Mouse (Mus musculus) cerebellum, postnatal 4 days (tissue): Measurements from ENCODE around the gene Gm7876.
"Not testable (repeated sequence)": the region's sequence is repeated elsewhere in the genome, so short reads cannot be mapped to it uniquely, and the experiment has no call there.

Experiments used
- DNase-seq, 2 experiments: peaks; one replicate each; pipeline ENCODE4 v3.0.0; 2022; ENCODE audit warnings: low spot score in 2 of 2, mixed read lengths in 1 of 2

The Gm7876 gene

DNA sequence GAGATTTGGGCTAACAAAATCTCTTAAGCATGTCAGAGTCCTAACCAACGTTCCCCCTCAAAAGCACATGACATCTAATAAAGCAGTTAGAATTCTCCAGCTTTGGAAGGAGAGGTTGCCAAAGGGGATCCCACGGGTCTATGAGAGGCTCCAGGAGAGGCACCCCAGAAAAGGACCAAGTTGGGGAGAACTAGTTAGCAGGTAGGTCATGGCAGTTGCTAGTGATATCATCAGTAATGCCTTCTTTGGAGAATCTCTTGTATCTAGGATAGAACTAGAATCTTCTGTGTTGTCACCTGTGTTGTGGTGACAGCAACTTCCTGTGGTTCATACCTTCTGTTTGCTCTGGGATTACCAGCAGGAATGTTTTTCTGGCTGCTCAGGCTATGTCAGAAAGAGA, at the start of gene Gm7876:
Gm7876 (plus strand) TSS at position 301 of the 400 bp plus-strand sequence.
- DNase-seq = not testable (repeated sequence)

DNA sequence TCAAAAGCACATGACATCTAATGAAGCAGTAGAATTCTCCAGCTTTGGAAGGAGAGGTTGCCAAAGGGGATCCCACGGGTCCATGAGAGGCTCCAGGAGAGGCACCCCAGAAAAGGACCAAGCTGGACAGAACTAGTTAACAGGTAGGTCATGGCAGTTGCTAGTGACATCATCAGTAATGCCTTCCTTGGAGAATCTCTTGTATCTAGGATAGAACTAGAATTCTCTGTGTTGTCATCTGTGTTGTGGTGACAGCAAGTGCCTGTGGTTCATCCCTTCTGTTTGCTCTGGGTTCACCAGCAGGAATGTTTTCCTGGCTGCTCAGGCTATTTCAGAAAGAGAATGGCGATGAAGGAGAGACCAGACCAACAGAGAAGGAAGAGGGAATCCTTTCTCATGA, 45.1 kb upstream of the Gm7876 start, which contains the start of gene Gm3239:
Gm3239 (plus strand) TSS at position 301 of the 400 bp plus-strand sequence.
- not testable (repeated sequence) for DNase-seq

DNA sequence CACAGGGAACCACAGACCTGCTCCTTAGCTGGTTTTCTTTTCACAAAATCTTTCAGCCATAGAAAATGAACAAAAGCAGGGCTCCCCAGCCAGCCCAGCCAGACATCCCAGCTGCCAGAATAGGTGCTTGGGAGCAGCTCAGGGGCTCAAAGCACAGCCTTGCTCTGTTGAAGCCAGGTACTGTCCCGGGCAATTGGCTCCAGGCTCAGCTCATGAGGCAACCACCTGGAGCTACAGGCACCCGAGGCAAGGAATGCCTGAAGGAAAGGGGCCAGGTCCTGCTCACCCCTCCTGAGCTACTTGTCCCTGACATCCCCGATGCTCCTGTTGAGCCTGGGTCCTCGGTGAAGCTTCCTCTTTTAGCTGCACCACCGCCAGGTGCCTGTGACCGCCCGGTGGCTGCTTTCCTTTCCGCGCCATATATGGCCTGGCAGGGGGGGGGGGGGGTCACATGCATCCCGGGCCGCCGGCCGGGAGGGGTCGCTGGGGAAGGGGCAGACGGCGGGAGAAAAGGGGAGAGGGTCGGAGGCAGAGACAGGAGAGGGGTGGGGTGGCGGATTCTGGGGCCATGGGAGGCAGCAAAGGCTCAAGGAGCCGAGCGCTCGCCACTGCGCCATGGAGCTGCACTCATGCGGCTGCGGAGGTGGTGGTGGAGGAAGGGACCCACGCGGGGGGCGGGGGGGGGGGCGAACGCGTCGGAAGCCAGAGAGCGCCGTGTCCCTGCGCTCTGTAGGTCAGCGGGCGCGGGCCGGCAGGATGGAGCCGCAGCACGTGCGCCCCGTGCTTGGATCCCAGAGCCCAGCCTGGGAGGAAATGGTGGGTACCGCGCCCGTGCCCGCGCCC, 17.2 kb downstream of the Gm7876 start, which contains the start of gene Gm3252:
Gm3252 (plus strand) TSS at position 738 of the 843 bp plus-strand sequence.
- DNase-seq = not testable (repeated sequence)
